Mouse (Mus musculus): ENCODE results near the gene Ppp4r3a.
"Not testable (repeated sequence)": the region's sequence is repeated elsewhere in the genome, so short reads cannot be mapped to it uniquely, and the experiment has no call there.

The Ppp4r3a gene

GRCm38 (mm10) chr12:101083076-101083838 is at the start of gene Ppp4r3a:
TSS of gene Ppp4r3a (minus strand) at chr12:101083702.
- DNase-seq (ENCODE audit: low spot score in 2 of 2), result peak; percentile 93 to 94

GRCm38 (mm10) chr12:101123013-101123412 is 39.5 kb upstream of the Ppp4r3a start:
- no peak for DNase-seq (ENCODE audit: low spot score in 2 of 2)

- not testable (repeated sequence) for DNase-seq (ENCODE audit: low spot score in 2 of 2)
These were observed 38.6 kb upstream of the Ppp4r3a start for GRCm38 (mm10) chr12:101122066-101122465.

- DNase-seq (ENCODE audit: low spot score in 2 of 2), result not testable (repeated sequence)
These were observed 26.5 kb upstream of the Ppp4r3a start for GRCm38 (mm10) chr12:101109794-101110585.

GRCm38 (mm10) chr12:101107722-101108121 is 24.2 kb upstream of the Ppp4r3a start:
- DNase-seq (ENCODE audit: low spot score in 2 of 2), result no peak

- DNase-seq (ENCODE audit: low spot score in 2 of 2), result no peak
These were observed 22.1 kb upstream of the Ppp4r3a start for GRCm38 (mm10) chr12:101105571-101105970.

GRCm38 (mm10) chr12:101102648-101103047 is 19.1 kb upstream of the Ppp4r3a start:
- no peak for DNase-seq (ENCODE audit: low spot score in 2 of 2)

- not testable (repeated sequence) for DNase-seq (ENCODE audit: low spot score in 2 of 2)
These were observed 10.2 kb upstream of the Ppp4r3a start for GRCm38 (mm10) chr12:101093678-101094077.

- DNase-seq (ENCODE audit: low spot score in 2 of 2), result no peak
These were observed 6.5 kb upstream of the Ppp4r3a start for GRCm38 (mm10) chr12:101089955-101090354.

GRCm38 (mm10) chr12:101087406-101087805 is 3.9 kb upstream of the Ppp4r3a start:
- no peak for DNase-seq (ENCODE audit: low spot score in 2 of 2)

- no peak for DNase-seq (ENCODE audit: low spot score in 2 of 2)
These were observed 1.6 kb upstream of the Ppp4r3a start for GRCm38 (mm10) chr12:101084881-101085666.

GRCm38 (mm10) chr12:101084237-101084636 is 735 bp upstream of the Ppp4r3a start:
- DNase-seq (ENCODE audit: low spot score in 2 of 2), result no peak

GRCm38 (mm10) chr12:101083839-101084195 is 315 bp upstream of the Ppp4r3a start:
- DNase-seq (ENCODE audit: low spot score in 2 of 2), result no peak

GRCm38 (mm10) chr12:101082296-101083075 is 1.0 kb downstream of the Ppp4r3a start:
- DNase-seq (ENCODE audit: low spot score in 2 of 2), result peak; percentile 5 to 38

- no peak for DNase-seq (ENCODE audit: low spot score in 2 of 2)
These were observed 5.5 kb downstream of the Ppp4r3a start for GRCm38 (mm10) chr12:101077955-101078354.

- no peak for DNase-seq (ENCODE audit: low spot score in 2 of 2)
These were observed 8.1 kb downstream of the Ppp4r3a start for GRCm38 (mm10) chr12:101075433-101075832.

- no peak for DNase-seq (ENCODE audit: low spot score in 2 of 2)
These were observed 8.6 kb downstream of the Ppp4r3a start for GRCm38 (mm10) chr12:101074821-101075429.

- no peak for DNase-seq (ENCODE audit: low spot score in 2 of 2)
These were observed 13.7 kb downstream of the Ppp4r3a start for GRCm38 (mm10) chr12:101069813-101070212.

- no peak for DNase-seq (ENCODE audit: low spot score in 2 of 2)
These were observed 17.2 kb downstream of the Ppp4r3a start for GRCm38 (mm10) chr12:101066329-101066728.

GRCm38 (mm10) chr12:101039956-101040355 is 43.5 kb downstream of the Ppp4r3a start:
- no peak for DNase-seq (ENCODE audit: low spot score in 2 of 2)
